Mouse (Mus musculus): ENCODE measurements around the gene 4931400O07Rik. TPM values are rescaled to one million over a fixed set of nuclear protein-coding genes. Genes with fewer than 3 reads are reported as not detected.

Gene 4931400O07Rik
- not detected in 2 replicates for polyA plus RNA-seq (2014; fragmentation: Nextera tagmentation; extraction: Ambion mirVana)

- Histone ChIP-seq H3K36me3 (ENCODE audit: control insufficient read depth, insufficient read depth, low read length) (no peaks in the 10 kb centered on the region), H3K27ac (ENCODE audit: low read depth, low read length) (no peak within 1 kb of the TSS), H3K4me1 (replicated peaks; ENCODE audit: control insufficient read depth, insufficient read depth, low read length) (no peaks in the 10 kb centered on the region), H3K27me3 (ENCODE audit: control insufficient read depth, insufficient read depth, low read length) (no peaks in the 10 kb centered on the region), H3K9me3 (ENCODE audit: control insufficient read depth, low read length) (no peaks in the 10 kb centered on the region), H3K4me3 (ENCODE audit: low read depth, low read length) (no peak within 1 kb of the TSS), H3K4me2 (replicated peaks; ENCODE audit: low read depth, low read length) (no peak within 1 kb of the TSS), H3K9ac (ENCODE audit: low read depth, low read length) (no peak within 1 kb of the TSS)
- DNase-seq (ENCODE audit: low spot score) (no peak), ATAC-seq (ENCODE audit: low FRiP score) (no peak)
- WGBS: 86% methylated on average over 2 of the region's 2 CpGs
These were observed at the start of gene 4931400O07Rik for GRCm38 (mm10) chrX:62467691-62468090. Gene 4931400O07Rik (plus strand): TSS chrX:62467991.

Other genes starting within 250 kb of the 4931400O07Rik start
- 0.23 TPM in 1 of 2 replicates, not detected in the other for gene 4933402E13Rik, start 184.5 kb upstream of the 4931400O07Rik start, polyA plus RNA-seq (2014; fragmentation: Nextera tagmentation; extraction: Ambion mirVana)

Measured in hindbrain, embryonic 11.5 days (tissue).